Mouse (Mus musculus) cortical plate, adult 2 months (tissue): ENCODE measurements around the gene Rnd2. TPM values are rescaled to one million over a fixed set of nuclear protein-coding genes. Genes with fewer than 3 reads are reported as not detected.
"Not testable (repeated sequence)": the region's sequence is repeated elsewhere in the genome, so short reads cannot be mapped to it uniquely, and the experiment has no call there.

Source experiments
- H3K27ac ChIP-seq: fragments of 200-500 bp; 2 replicates; pipeline ENCODE4 v1.5.1; 2012; ENCODE audit warnings: low read length, control low read depth, inconsistent platforms; ENCODE audit not compliant: insufficient read depth
- H3K4me1 ChIP-seq: fragments of 200-500 bp; 2 replicates; pipeline ENCODE4 v1.6.1; 2011; ENCODE audit warnings: low read length; ENCODE audit not compliant: control insufficient read depth, insufficient read depth
- H3K4me3 ChIP-seq: fragments of 200-500 bp; 2 replicates; pipeline ENCODE4 v1.5.1; 2011; ENCODE audit warnings: mild to moderate bottlenecking, low read length, control low read depth; ENCODE audit not compliant: insufficient read depth
- CTCF ChIP-seq: fragments of 200-500 bp; IDR thresholded peaks from 2 replicates; pipeline ENCODE4 v1.5.1; 2011; ENCODE audit warnings: mild to moderate bottlenecking, control low read depth, low read length; ENCODE audit not compliant: insufficient read depth; ENCODE audit errors: extremely low read depth
- POLR2A ChIP-seq: fragments of 200-500 bp; IDR thresholded peaks from 2 replicates; pipeline ENCODE4 v1.6.1; 2011; ENCODE audit warnings: mild to moderate bottlenecking, low read length, control low read depth; ENCODE audit not compliant: insufficient read depth; ENCODE audit errors: extremely low read depth
- polyA plus RNA-seq: library from polyadenylated mRNA; depleted of rRNA; stranded (reverse); fragments of >200 nt; gene quantifications from 2 replicates; pipeline ENCODE4 v1.2.3, GENCODE M21; 2012

Gene Rnd2
- polyA plus RNA-seq, 1 experiment = 179 TPM

GRCm38 (mm10) chr11:101446319-101446718 is 18.5 kb upstream of the Rnd2 start:
- no peak for TF ChIP-seq POLR2A
- no peak for TF ChIP-seq CTCF
- Histone ChIP-seq H3K4me3 (no peak overlapping the region), H3K4me1 (peaks cover 3% of the 10 kb centered on the region), H3K27ac (no peak overlapping the region)

- H3K4me3 ChIP-seq, H3K27ac ChIP-seq, H3K4me1 ChIP-seq: not testable (repeated sequence)
These were observed 17.9 kb upstream of the Rnd2 start for GRCm38 (mm10) chr11:101446860-101447259.

GRCm38 (mm10) chr11:101447786-101448185 is 17.0 kb upstream of the Rnd2 start:
- Histone ChIP-seq H3K4me3 (no peak overlapping the region), H3K4me1 (peaks cover 3% of the 10 kb centered on the region), H3K27ac (no peak overlapping the region)
- TF ChIP-seq POLR2A (no peak), CTCF (no peak)

GRCm38 (mm10) chr11:101448274-101448746 is 16.5 kb upstream of the Rnd2 start, which contains the start of gene Ifi35:
Gene Ifi35 (plus strand): TSS chr11:101448407.
- Histone ChIP-seq H3K4me3 (peak within 1 kb of the TSS; percentile 36), H3K4me1 (no peaks in the 10 kb centered on the region; the same call in 1 of the 2 replicates), H3K27ac (0 out of 2 replicates have a peak within 1 kb of the TSS, but pooled peaks have one; percentile 45)
- TF ChIP-seq POLR2A (0 out of 2 replicates have a peak, but pooled peaks have one; percentile 28), CTCF (no peak)

- H3K27ac ChIP-seq = no peak overlapping the region
- no peak for TF ChIP-seq CTCF
- H3K4me1 ChIP-seq = no peaks in the 10 kb centered on the region; the same call in 1 of the 2 replicates
- peak overlapping the region; percentile 36; the same call in 1 of the 2 replicates for H3K4me3 ChIP-seq
These were observed 15.9 kb upstream of the Rnd2 start for GRCm38 (mm10) chr11:101448899-101449298.

GRCm38 (mm10) chr11:101449596-101449995 is 15.2 kb upstream of the Rnd2 start:
- H3K27ac ChIP-seq, H3K4me1 ChIP-seq, H3K4me3 ChIP-seq: not testable (repeated sequence)

GRCm38 (mm10) chr11:101450394-101450793 is 14.4 kb upstream of the Rnd2 start:
- TF ChIP-seq POLR2A (no peak), CTCF (no peak)
- no peaks in the 10 kb centered on the region; the same call in 1 of the 2 replicates for H3K4me1 ChIP-seq
- no peak overlapping the region for H3K27ac ChIP-seq
- H3K4me3 ChIP-seq = no peak overlapping the region

- H3K4me3 ChIP-seq = no peak overlapping the region
- no peaks in the 10 kb centered on the region; the same call in 1 of the 2 replicates for H3K4me1 ChIP-seq
- TF ChIP-seq CTCF = no peak
- no peak for TF ChIP-seq POLR2A
- H3K27ac ChIP-seq = no peak overlapping the region
These were observed 13.3 kb upstream of the Rnd2 start for GRCm38 (mm10) chr11:101451536-101451935.

- no peak for TF ChIP-seq POLR2A
- TF ChIP-seq CTCF = no peak
- Histone ChIP-seq H3K4me3 (no peak overlapping the region), H3K4me1 (no peaks in the 10 kb centered on the region; the same call in 1 of the 2 replicates), H3K27ac (no peak overlapping the region)
These were observed 12.6 kb upstream of the Rnd2 start for GRCm38 (mm10) chr11:101452093-101452774.

- TF ChIP-seq POLR2A (no peak), CTCF (no peak)
- Histone ChIP-seq H3K27ac (no peak overlapping the region), H3K4me1 (no peaks in the 10 kb centered on the region), H3K4me3 (no peak overlapping the region)
These were observed 10.1 kb upstream of the Rnd2 start for GRCm38 (mm10) chr11:101454702-101455101.
